Mouse (Mus musculus) G1E (cell line): Measurements from ENCODE around the gene Smarce1. TPM values are rescaled to one million over a fixed set of nuclear protein-coding genes. Genes with fewer than 3 reads are reported as not detected.

Experiments used
- ATAC-seq: 2 replicates; pipeline ENCODE4 v1.8.0; 2016; ENCODE audit warnings: mild to moderate bottlenecking; ENCODE audit not compliant: insufficient number of reproducible peaks, poor library complexity, low FRiP score, severe bottlenecking; ENCODE audit errors: extremely low read depth
- DNase-seq: peaks from one replicate; pipeline ENCODE4 v3.0.0; 2012; ENCODE audit warnings: low spot score
- H3K27me3 ChIP-seq: 2 replicates; pipeline ENCODE4 v1.6.1; 2012; ENCODE audit warnings: mild to moderate bottlenecking, low read length, inconsistent platforms; ENCODE audit not compliant: insufficient read depth
- H3K36me3 ChIP-seq: replicated peaks from 2 replicates; pipeline ENCODE3; 2012; ENCODE audit warnings: mild to moderate bottlenecking, inconsistent platforms
- H3K4me1 ChIP-seq: 2 replicates; pipeline ENCODE4 v1.6.1; 2012; ENCODE audit warnings: low read depth, low read length, inconsistent platforms, mixed read lengths; ENCODE audit not compliant: insufficient read depth
- H3K4me3 ChIP-seq: 2 replicates; pipeline ENCODE4 v1.5.1; 2012; ENCODE audit warnings: low read depth, mild to moderate bottlenecking, inconsistent platforms, low read length, moderate library complexity, mixed read lengths
- H3K9me3 ChIP-seq: replicated peaks from 2 replicates; pipeline ENCODE4 v1.6.1; 2012; ENCODE audit warnings: inconsistent platforms
- CTCF ChIP-seq: IDR thresholded peaks from 2 replicates; pipeline ENCODE4 v1.5.1; 2012; ENCODE audit warnings: low read depth, low read length, inconsistent platforms, mixed read lengths
- GATA1 ChIP-seq: IDR thresholded peaks from 2 replicates; pipeline ENCODE4 v1.6.1; 2012; ENCODE audit warnings: borderline replicate concordance, low read length, inconsistent platforms, mixed read lengths
- GATA2 ChIP-seq: IDR thresholded peaks from 2 replicates; pipeline ENCODE4 v1.6.1; 2012; ENCODE audit warnings: low read depth, low read length, inconsistent platforms, borderline replicate concordance
- POLR2AphosphoS5 ChIP-seq: IDR thresholded peaks from 2 replicates; pipeline ENCODE4 v1.6.1; 2012; ENCODE audit warnings: low read depth, low read length, inconsistent platforms; ENCODE audit not compliant: insufficient replicate concordance
- TAL1 ChIP-seq: conservative IDR thresholded peaks from 2 replicates; pipeline ENCODE4 v1.6.1; 2012; ENCODE audit warnings: low read depth, low read length, inconsistent platforms, mixed read lengths
- polyA plus RNA-seq: library from polyadenylated mRNA; stranded (reverse); fragments of >175 nt; gene quantifications from 2 replicates; pipeline ENCODE4 v1.2.3, GENCODE M21; 2012
- total RNA-seq, 2 experiments: library from RNA; stranded (forward) in 1 of 2; stranded (reverse) in 1 of 2; fragments of 200-1000 nt in 1 of 2; fragments of >200 nt in 1 of 2; fragmentation: Nextera tagmentation in 1 of 2; gene quantifications; 2 replicates each; pipeline ENCODE4 v1.2.3; 2014 to 2017

Gene Smarce1
- total and polyA plus RNA-seq, 3 experiments = 160 to 391 (median 168) TPM

- H3K9me3 ChIP-seq = no peaks in the 10 kb centered on the region
- peaks cover 5% of the 10 kb centered on the region for H3K27me3 ChIP-seq
- TF ChIP-seq GATA2 (no peak), CTCF (no peak), GATA1 (no peak)
- no peaks in the 10 kb centered on the region for H3K36me3 ChIP-seq
- no peak for ATAC-seq
- no peaks in the 10 kb centered on the region for H3K4me1 ChIP-seq
- no peak for DNase-seq
- no peak overlapping the region for H3K4me3 ChIP-seq
These were observed 35.0 kb upstream of the Smarce1 start for GRCm38 (mm10) chr11:99265796-99266195.

GRCm38 (mm10) chr11:99265220-99265619 lies 34.4 kb upstream of the Smarce1 start:
- Histone ChIP-seq H3K36me3 (no peaks in the 10 kb centered on the region), H3K4me3 (no peak overlapping the region), H3K4me1 (no peaks in the 10 kb centered on the region), H3K27me3 (peaks cover 5% of the 10 kb centered on the region), H3K9me3 (no peaks in the 10 kb centered on the region)
- TF ChIP-seq GATA2 (no peak), GATA1 (no peak), TAL1 (no peak), CTCF (no peak), POLR2AphosphoS5 (no peak)
- ATAC-seq (no peak), DNase-seq (no peak)

GRCm38 (mm10) chr11:99256213-99256612 lies 25.4 kb upstream of the Smarce1 start:
- no peaks in the 10 kb centered on the region for H3K4me1 ChIP-seq
- H3K4me3 ChIP-seq = no peak overlapping the region
- no peak for DNase-seq
- no peaks in the 10 kb centered on the region for H3K27me3 ChIP-seq
- H3K36me3 ChIP-seq = no peaks in the 10 kb centered on the region
- H3K9me3 ChIP-seq = no peaks in the 10 kb centered on the region
- no peak for TF ChIP-seq GATA2
- TF ChIP-seq TAL1 = no peak
- TF ChIP-seq GATA1 = no peak
- 0 out of 2 replicates have a peak, but pooled peaks have one; percentile 9 for TF ChIP-seq CTCF
- no peak for ATAC-seq

- TF ChIP-seq GATA2 = no peak
- TF ChIP-seq CTCF = no peak
- TF ChIP-seq POLR2AphosphoS5 = no peak
- no peak for TF ChIP-seq GATA1
- no peak for TF ChIP-seq TAL1
- Histone ChIP-seq H3K9me3 (no peaks in the 10 kb centered on the region), H3K36me3 (no peaks in the 10 kb centered on the region), H3K27me3 (peaks cover under 1% of the 10 kb centered on the region; the same call in 1 of the 2 replicates), H3K4me1 (no peaks in the 10 kb centered on the region), H3K4me3 (no peak overlapping the region)
- ATAC-seq = no peak
- DNase-seq = no peak
These were observed 24.5 kb upstream of the Smarce1 start for GRCm38 (mm10) chr11:99255316-99255715.

GRCm38 (mm10) chr11:99253893-99254292 lies 23.1 kb upstream of the Smarce1 start:
- H3K27me3 ChIP-seq = peaks cover 6% of the 10 kb centered on the region
- H3K4me3 ChIP-seq = no peak overlapping the region
- ATAC-seq = no peak
- H3K36me3 ChIP-seq = no peaks in the 10 kb centered on the region
- no peaks in the 10 kb centered on the region for H3K4me1 ChIP-seq
- TF ChIP-seq CTCF = no peak
- TF ChIP-seq TAL1 = no peak
- no peak for TF ChIP-seq GATA1
- no peak for TF ChIP-seq POLR2AphosphoS5
- TF ChIP-seq GATA2 = no peak
- DNase-seq = no peak
- H3K9me3 ChIP-seq = no peaks in the 10 kb centered on the region

GRCm38 (mm10) chr11:99252671-99253070 lies 21.9 kb upstream of the Smarce1 start:
- Histone ChIP-seq H3K9me3 (no peaks in the 10 kb centered on the region), H3K36me3 (no peaks in the 10 kb centered on the region), H3K4me3 (no peak overlapping the region), H3K27me3 (peaks cover 6% of the 10 kb centered on the region), H3K4me1 (no peaks in the 10 kb centered on the region)
- DNase-seq (no peak), ATAC-seq (no peak)
- TF ChIP-seq CTCF = no peak
- no peak for TF ChIP-seq GATA2
- TF ChIP-seq TAL1 = no peak
- no peak for TF ChIP-seq GATA1
- no peak for TF ChIP-seq POLR2AphosphoS5

GRCm38 (mm10) chr11:99250666-99251065 lies 19.8 kb upstream of the Smarce1 start:
- TF ChIP-seq CTCF (no peak), TAL1 (no peak), POLR2AphosphoS5 (no peak), GATA1 (no peak), GATA2 (no peak)
- peaks cover 6% of the 10 kb centered on the region for H3K27me3 ChIP-seq
- no peaks in the 10 kb centered on the region for H3K9me3 ChIP-seq
- ATAC-seq = no peak
- H3K36me3 ChIP-seq = no peaks in the 10 kb centered on the region
- H3K4me3 ChIP-seq = no peak overlapping the region
- H3K4me1 ChIP-seq = no peaks in the 10 kb centered on the region
- no peak for DNase-seq
